Mouse (Mus musculus) CH12.LX (cell line): ENCODE measurements around the gene Fam168a.

ENCODE experiments used
- CHD2 ChIP-seq: IDR thresholded peaks from 2 replicates; pipeline ENCODE4 v1.6.1; 2011; ENCODE audit warnings: low read length, improper control_type of control experiment
- CTCF ChIP-seq, 2 experiments: IDR thresholded peaks in 1 of 2; conservative IDR thresholded peaks in 1 of 2; 2 replicates each; pipeline ENCODE4 v1.5.1; 2011 to 2012; ENCODE audit warnings: low read depth in 2 of 2, low read length in 2 of 2, improper control_type of control experiment in 1 of 2, inconsistent platforms in 1 of 2, mild to moderate bottlenecking in 1 of 2, moderate library complexity in 1 of 2
- POLR2A ChIP-seq: IDR thresholded peaks from 2 replicates; pipeline ENCODE4 v1.6.1; 2011; ENCODE audit warnings: low read depth, mild to moderate bottlenecking, improper control_type of control experiment, low read length
- UBTF ChIP-seq: IDR thresholded peaks from 2 replicates; pipeline ENCODE4 v1.6.1; 2012; ENCODE audit warnings: low read depth, mild to moderate bottlenecking, inconsistent platforms, low read length, improper control_type of control experiment, moderate library complexity
- ZC3H11A ChIP-seq: IDR thresholded peaks from 2 replicates; pipeline ENCODE4 v1.6.1; 2012; ENCODE audit warnings: low read depth, mild to moderate bottlenecking, inconsistent platforms, low read length, improper control_type of control experiment

- TF ChIP-seq CTCF (conservative IDR thresholded peaks at IDR 0.05 in 1 of 2, IDR thresholded peaks at IDR 0.05 in 1 of 2; ENCODE audit: low read depth in 2 of 2, low read length in 2 of 2): no peak
- TF ChIP-seq ZC3H11A: no peak
- peak; percentile 39 for TF ChIP-seq CHD2
- TF ChIP-seq UBTF: no peak
- TF ChIP-seq POLR2A: peak; percentile 25; the same call in 1 of the 2 replicates
Observed at GRCm38 (mm10) chr7:100854137-100854814, 147.8 kb downstream of the Fam168a start.
